Mouse (Mus musculus) ES-Bruce4 (cell line): ENCODE measurements around the gene Mroh7. TPM values are rescaled to one million over a fixed set of nuclear protein-coding genes. Genes with fewer than 3 reads are reported as not detected.
A peak's percentile ranks its signal among the peaks of the same experiment; 100 is the strongest.

Source experiments
- H3K27ac ChIP-seq: 2 replicates; pipeline ENCODE4 v1.5.1; 2012; ENCODE audit warnings: low read length, inconsistent platforms; ENCODE audit not compliant: insufficient read depth
- H3K27me3 ChIP-seq: 2 replicates; pipeline ENCODE4 v1.6.1; 2012; ENCODE audit warnings: mild to moderate bottlenecking, low read length, inconsistent platforms; ENCODE audit not compliant: control insufficient read depth, poor library complexity, insufficient read depth, severe bottlenecking
- H3K36me3 ChIP-seq: 2 replicates; pipeline ENCODE4 v1.6.1; 2012; ENCODE audit warnings: inconsistent platforms, mild to moderate bottlenecking, low read length, moderate library complexity; ENCODE audit not compliant: control insufficient read depth, poor library complexity, insufficient read depth, severe bottlenecking
- H3K4me1 ChIP-seq: one replicate; pipeline ENCODE4 v1.8.1; 2011; ENCODE audit warnings: low read length; ENCODE audit not compliant: control insufficient read depth, insufficient read depth
- H3K4me3 ChIP-seq: 2 replicates; pipeline ENCODE4 v1.5.1; 2011; ENCODE audit warnings: low read depth, mild to moderate bottlenecking, low read length
- H3K9ac ChIP-seq: 2 replicates; pipeline ENCODE4 v1.6.1; 2012; ENCODE audit warnings: low read depth, mild to moderate bottlenecking, inconsistent platforms; ENCODE audit not compliant: poor library complexity, severe bottlenecking
- H3K9me3 ChIP-seq: replicated peaks from 2 replicates; pipeline ENCODE4 v1.6.1; 2012; ENCODE audit warnings: mild to moderate bottlenecking, low read length, inconsistent platforms; ENCODE audit not compliant: control insufficient read depth, poor library complexity, insufficient read depth, severe bottlenecking
- CTCF ChIP-seq: IDR thresholded peaks from one replicate; pipeline ENCODE4 v1.8.1; 2011; ENCODE audit warnings: low read depth, low read length
- EP300 ChIP-seq: IDR thresholded peaks from 2 replicates; pipeline ENCODE4 v1.6.1; 2011; ENCODE audit warnings: low read depth, low read length; ENCODE audit not compliant: insufficient read depth
- POLR2A ChIP-seq: IDR thresholded peaks from one replicate; pipeline ENCODE4 v1.8.1; 2011; ENCODE audit warnings: low read length; ENCODE audit not compliant: insufficient read depth
- polyA plus RNA-seq: library from polyadenylated mRNA; stranded (reverse); fragments of >200 nt; gene quantifications from 2 replicates; pipeline ENCODE4 v1.2.4, GENCODE M21; 2011; ENCODE audit warnings: low read depth; ENCODE audit not compliant: missing spikeins, insufficient read depth, insufficient read length

Mroh7 gene
- polyA plus RNA-seq, 1 experiment = 0.51 TPM

DNA sequence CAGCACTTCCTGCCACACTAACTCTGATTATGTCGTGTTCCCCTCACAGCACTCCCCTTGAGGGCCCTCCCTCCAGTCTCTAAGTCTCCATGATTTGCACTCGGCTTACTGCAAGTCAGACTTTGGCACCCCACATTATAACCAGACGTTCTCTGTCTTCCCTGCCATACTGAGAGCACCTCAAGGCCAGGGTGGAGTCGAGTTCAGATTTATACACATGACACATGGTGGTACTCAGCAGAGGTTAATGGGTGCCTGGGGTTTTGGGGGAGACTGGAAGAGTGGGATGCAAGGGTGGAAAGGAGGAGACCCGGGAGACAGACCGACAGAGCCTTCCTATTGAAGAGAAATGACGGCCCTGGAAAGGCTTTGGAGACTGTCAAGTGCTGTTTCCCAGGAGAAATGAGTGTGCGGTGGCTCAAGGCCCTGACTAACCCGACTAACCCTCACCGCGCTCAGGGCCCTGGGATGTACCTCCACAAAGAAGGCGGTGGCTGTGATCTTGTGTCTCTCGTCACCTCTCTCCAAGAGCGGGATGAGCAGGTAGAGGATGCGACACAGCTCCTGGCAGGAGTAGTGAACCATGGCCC is 36.8 kb downstream of the Mroh7 start:
- Histone ChIP-seq H3K4me3 (no peak overlapping the region), H3K9me3 (no peaks in the 10 kb centered on the region), H3K27ac (no peak overlapping the region), H3K9ac (no peak overlapping the region), H3K36me3 (no peaks in the 10 kb centered on the region), H3K27me3 (no peaks in the 10 kb centered on the region), H3K4me1 (no peaks in the 10 kb centered on the region)
- no peak for TF ChIP-seq EP300
- TF ChIP-seq POLR2A = no peak
- TF ChIP-seq CTCF = no peak

DNA sequence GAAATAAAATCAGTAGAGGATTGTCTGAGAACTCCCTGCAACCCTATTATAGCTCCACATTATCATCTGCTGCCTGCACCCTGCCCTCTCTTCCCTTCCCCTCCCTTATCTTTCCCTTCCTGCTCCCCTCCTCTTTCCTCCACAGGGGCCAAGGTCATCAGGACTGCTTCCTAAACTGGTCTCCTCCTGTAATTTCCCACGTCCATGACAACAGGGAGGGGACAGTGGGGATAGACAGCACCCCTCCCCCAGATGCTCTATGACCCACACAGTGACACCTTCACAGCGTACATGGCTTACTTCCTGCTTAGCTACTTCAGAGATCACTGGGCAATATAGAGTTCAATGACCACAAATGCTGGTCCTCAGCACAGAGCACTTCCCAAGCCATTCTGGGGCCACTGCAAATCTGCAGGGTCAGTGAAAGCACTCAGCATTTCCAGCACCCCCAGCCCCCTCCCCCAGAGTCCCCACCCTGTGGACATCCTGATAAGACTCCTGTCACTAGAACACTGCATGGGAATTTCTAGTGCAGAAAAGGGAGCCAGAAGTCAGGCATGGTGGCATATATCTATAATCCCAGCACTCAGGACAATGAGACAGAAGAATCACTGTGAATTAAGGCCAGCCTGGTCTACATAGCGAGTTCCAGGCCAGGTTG is 42.0 kb downstream of the Mroh7 start:
- Histone ChIP-seq H3K9ac (no peak overlapping the region), H3K27me3 (no peaks in the 10 kb centered on the region), H3K36me3 (no peaks in the 10 kb centered on the region), H3K9me3 (no peaks in the 10 kb centered on the region), H3K27ac (no peak overlapping the region), H3K4me1 (no peaks in the 10 kb centered on the region), H3K4me3 (no peak overlapping the region)
- TF ChIP-seq POLR2A (no peak), CTCF (no peak), EP300 (no peak)

DNA sequence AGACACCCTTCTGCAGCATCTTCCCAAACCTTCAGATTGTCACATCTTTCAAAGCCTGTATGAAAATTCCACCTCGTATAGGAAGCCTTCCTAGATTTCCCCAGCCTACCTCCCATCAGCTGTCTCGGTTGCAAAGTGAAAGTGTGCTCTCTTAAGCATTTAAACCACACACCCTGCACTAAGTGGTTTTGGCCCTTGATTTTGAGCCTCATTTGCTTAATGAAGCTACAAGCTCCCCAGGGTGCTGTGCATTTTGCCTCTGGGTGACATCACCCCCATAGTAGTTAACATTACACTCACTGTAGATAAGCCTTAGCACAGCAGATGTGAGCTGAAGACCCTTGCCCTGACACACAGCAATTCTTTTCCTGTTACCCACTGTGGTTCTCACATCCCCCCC is 49.8 kb downstream of the Mroh7 start:
- Histone ChIP-seq H3K9me3 (no peaks in the 10 kb centered on the region), H3K27ac (no peak overlapping the region), H3K36me3 (peaks cover 10% of the 10 kb centered on the region), H3K27me3 (no peaks in the 10 kb centered on the region), H3K4me3 (no peak overlapping the region), H3K9ac (no peak overlapping the region), H3K4me1 (no peaks in the 10 kb centered on the region)
- no peak for TF ChIP-seq EP300
- no peak for TF ChIP-seq CTCF
- TF ChIP-seq POLR2A = no peak

DNA sequence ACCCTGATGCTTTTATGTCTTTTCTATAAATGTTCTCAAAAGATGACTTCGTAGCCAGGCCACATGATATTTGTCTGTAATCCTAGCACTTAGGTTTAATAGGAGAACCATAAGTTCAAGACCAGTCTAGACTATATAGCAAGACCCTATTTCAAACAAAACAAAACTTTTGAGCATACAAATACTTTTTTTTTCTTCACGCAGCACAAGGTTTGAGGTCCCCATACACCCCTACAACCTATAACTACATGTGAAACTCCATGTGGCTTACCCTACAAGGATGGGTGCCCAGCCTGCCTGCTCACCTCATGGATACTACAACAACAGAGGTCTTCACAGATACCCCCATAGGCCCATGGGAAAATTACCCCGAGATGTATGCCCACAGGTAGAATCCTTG is 51.6 kb downstream of the Mroh7 start:
- H3K4me3 ChIP-seq = no peak overlapping the region
- H3K9ac ChIP-seq = no peak overlapping the region
- H3K27ac ChIP-seq = no peak overlapping the region
- H3K27me3 ChIP-seq = no peaks in the 10 kb centered on the region
- peaks cover 20% of the 10 kb centered on the region for H3K36me3 ChIP-seq
- no peak for TF ChIP-seq POLR2A
- TF ChIP-seq EP300 = no peak
- TF ChIP-seq CTCF = no peak
- H3K4me1 ChIP-seq = no peaks in the 10 kb centered on the region
- H3K9me3 ChIP-seq = no peaks in the 10 kb centered on the region

DNA sequence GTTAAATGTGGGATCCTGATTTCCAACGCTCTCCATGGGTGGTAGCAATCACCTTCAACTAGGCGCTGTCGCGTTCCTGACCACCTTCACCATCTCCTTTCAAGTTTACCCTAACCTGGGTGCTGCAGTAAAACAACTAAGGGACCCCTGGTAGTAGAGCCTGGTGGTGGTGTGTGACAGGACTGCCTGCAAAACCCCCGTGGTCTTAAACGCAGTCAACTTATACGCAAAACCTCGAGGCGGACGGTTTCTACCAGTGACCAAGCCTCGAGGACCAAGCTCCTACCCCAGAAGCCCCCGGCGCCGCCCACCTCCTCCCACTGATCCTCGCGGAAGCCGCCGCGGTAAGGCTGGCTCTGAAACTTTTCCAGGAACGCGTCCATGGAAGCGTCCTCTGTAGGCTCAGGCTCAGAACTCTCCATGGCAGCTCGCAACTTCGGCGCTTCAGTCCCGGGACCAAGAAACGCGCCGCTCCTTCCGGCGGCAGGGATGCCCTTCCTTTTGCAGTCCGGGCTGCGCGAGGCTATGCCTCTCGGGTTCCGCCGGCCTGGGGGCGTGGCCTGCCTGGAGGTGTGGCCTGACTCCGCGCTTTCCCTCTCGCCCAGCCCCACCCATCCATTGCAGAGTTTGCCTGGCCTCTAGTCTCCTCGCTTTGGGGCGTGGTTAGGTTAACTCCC is 52.1 kb downstream of the Mroh7 start, which contains the start of gene Ttc4:
Ttc4 (minus strand) TSS at position 503 of the 677 bp plus-strand sequence.
- H3K4me3 ChIP-seq = peak within 1 kb of the TSS; percentile 78
- no peak for TF ChIP-seq POLR2A
- TF ChIP-seq EP300 = peak; percentile 68; the same call in 1 of the 2 replicates
- peaks cover 22% of the 10 kb centered on the region for H3K36me3 ChIP-seq
- H3K9ac ChIP-seq = peak within 1 kb of the TSS; percentile 77
- no peak within 1 kb of the TSS for H3K27ac ChIP-seq
- H3K9me3 ChIP-seq = no peaks in the 10 kb centered on the region
- no peaks in the 10 kb centered on the region for H3K27me3 ChIP-seq
- no peaks in the 10 kb centered on the region for H3K4me1 ChIP-seq

DNA sequence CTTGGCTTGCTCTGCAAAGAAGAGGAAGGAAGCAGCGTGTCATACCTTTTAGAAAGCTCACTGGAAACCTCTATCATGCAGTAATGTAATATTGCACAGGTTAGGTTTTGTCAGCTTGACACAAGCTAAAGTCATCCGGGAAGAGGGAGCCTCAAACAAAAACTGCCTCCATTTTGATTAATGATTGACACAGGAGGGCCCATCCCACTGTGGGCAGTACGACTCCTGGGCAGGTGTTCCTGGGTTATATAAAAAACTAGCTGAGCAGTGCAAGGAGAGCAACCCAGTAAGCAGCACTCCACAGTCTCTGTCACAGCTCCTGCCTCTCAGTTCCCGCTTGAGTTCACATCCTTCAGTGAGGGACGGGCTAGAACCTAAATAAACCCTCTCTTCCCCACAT is 54.0 kb downstream of the Mroh7 start:
- Histone ChIP-seq H3K36me3 (peaks cover 34% of the 10 kb centered on the region), H3K4me1 (no peaks in the 10 kb centered on the region), H3K9me3 (no peaks in the 10 kb centered on the region)

More for the DNA sequence above, 54.0 kb downstream of the Mroh7 start:
- no peak overlapping the region for H3K4me3 ChIP-seq
- no peaks in the 10 kb centered on the region for H3K27me3 ChIP-seq
- H3K9ac ChIP-seq = no peak overlapping the region
- no peak overlapping the region for H3K27ac ChIP-seq
- no peak for TF ChIP-seq CTCF
- no peak for TF ChIP-seq EP300
- no peak for TF ChIP-seq POLR2A
